Mouse (Mus musculus): Measurements from ENCODE around the gene Etfbkmt.
"Not testable (repeated sequence)": the region's sequence is repeated elsewhere in the genome, so short reads cannot be mapped to it uniquely, and the experiment has no call there.

The Etfbkmt gene

GRCm38 (mm10) chr6:149187371-149187770 is 47.7 kb downstream of the Etfbkmt start:
- no peak for DNase-seq (ENCODE audit: low spot score)

GRCm38 (mm10) chr6:149188041-149188924 is 48.6 kb downstream of the Etfbkmt start, which contains the start of gene Amn1:
Gene Amn1 (minus strand): TSS chr6:149188712.
- peak; percentile 96 for DNase-seq (ENCODE audit: low spot score)

GRCm38 (mm10) chr6:149188925-149189257 is 49.2 kb downstream of the Etfbkmt start:
- no peak for DNase-seq (ENCODE audit: low spot score)

GRCm38 (mm10) chr6:149189340-149189922 is 49.8 kb downstream of the Etfbkmt start:
- no peak for DNase-seq (ENCODE audit: low spot score)

GRCm38 (mm10) chr6:149191951-149192350 is 52.3 kb downstream of the Etfbkmt start:
- DNase-seq (ENCODE audit: low spot score) = not testable (repeated sequence)

- peak; percentile 27 for DNase-seq (ENCODE audit: low spot score)
These were observed 53.7 kb downstream of the Etfbkmt start for GRCm38 (mm10) chr6:149193276-149193905.

- peak; percentile 61 for DNase-seq (ENCODE audit: low spot score)
These were observed 57.5 kb downstream of the Etfbkmt start for GRCm38 (mm10) chr6:149197116-149197515.

- DNase-seq (ENCODE audit: low spot score) = no peak
These were observed 58.9 kb downstream of the Etfbkmt start for GRCm38 (mm10) chr6:149198572-149198971.

All from ovary, adult 18-20 months (tissue).